Mouse (Mus musculus) lung, postnatal 0 days (tissue): ENCODE measurements around the gene Ppp1r3g.

Experiments
- CTCF ChIP-seq: IDR thresholded peaks from 2 replicates; pipeline ENCODE4 v1.5.1; 2016; ENCODE audit warnings: antibody characterized with exemption, mild to moderate bottlenecking
- EP300 ChIP-seq: IDR thresholded peaks from 2 replicates; pipeline ENCODE4 v1.6.1; 2016; ENCODE audit warnings: antibody characterized with exemption, mild to moderate bottlenecking, control low read depth

DNA sequence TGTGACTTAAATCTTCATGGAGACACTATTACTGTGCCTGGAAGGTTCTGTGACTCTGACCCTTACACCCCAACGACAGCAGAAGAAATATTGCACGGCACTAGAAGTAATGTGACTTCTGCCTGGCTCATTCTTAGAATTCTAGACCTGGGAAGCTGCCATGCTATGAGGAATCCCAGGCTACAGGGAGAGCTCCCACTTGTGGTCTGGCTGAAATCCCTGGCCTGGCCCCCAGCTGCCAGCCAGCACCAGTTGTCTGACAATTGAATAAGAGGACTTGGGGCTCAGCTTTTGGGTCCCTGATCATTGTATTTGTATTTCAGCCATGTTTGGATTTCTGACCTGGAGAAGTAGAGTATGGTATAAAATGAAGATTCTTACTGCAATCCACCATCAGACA is 59.4 kb downstream of the Ppp1r3g start:
- no peak for TF ChIP-seq CTCF
- TF ChIP-seq EP300, result no peak
